Mouse (Mus musculus) gastrocnemius, postnatal 10 days (tissue): Measurements from ENCODE around the gene Upf2. TPM values are rescaled to one million over a fixed set of nuclear protein-coding genes. Genes with fewer than 3 reads are reported as not detected.

Source experiments
- total RNA-seq, 2 experiments: library from RNA; stranded (reverse); gene quantifications; 2 replicates each; pipeline ENCODE4 v1.2.3; 2021

The Upf2 gene
- total RNA-seq, 2 experiments from 2014 or later = 12.9 to 15.9 TPM

Other genes with a start within 250 kb of the Upf2 start
- 1 to 10 TPM; 2.4 to 5.0 TPM for gene Camk1d, start 237.0 kb upstream of the Upf2 start, total RNA-seq
- gene Nudt5, start 106.5 kb upstream of the Upf2 start, total RNA-seq = 10 to 100 TPM in 1 of 2 experiments, 1 to 10 TPM in 1; 9.2 to 10.8 TPM
- gene Cdc123, start 106.3 kb upstream of the Upf2 start, total RNA-seq = 10 to 100 TPM; 84.0 to 89.2 TPM
- gene Gm13199, start 88.5 kb upstream of the Upf2 start, total RNA-seq = under 1 TPM in 1 of 2 experiments, not detected in 1; 0.43 TPM
- gene Sec61a2, start 56.0 kb upstream of the Upf2 start, total RNA-seq = 10 to 100 TPM; 35.1 to 40.6 TPM
- 1 to 10 TPM; 1.3 to 2.2 TPM for gene Dhtkd1, start 8.7 kb upstream of the Upf2 start, total RNA-seq
- 1 to 10 TPM; 4.0 to 4.4 TPM for gene Proser2, start 178.7 kb downstream of the Upf2 start, total RNA-seq